Mouse (Mus musculus): ENCODE measurements around the gene Cryzl2. TPM values are rescaled to one million over a fixed set of nuclear protein-coding genes. Genes with fewer than 3 reads are reported as not detected.

The Cryzl2 gene
- total RNA-seq (2021) = 1 to 10 TPM; 3.3 to 3.9 TPM

DNA sequence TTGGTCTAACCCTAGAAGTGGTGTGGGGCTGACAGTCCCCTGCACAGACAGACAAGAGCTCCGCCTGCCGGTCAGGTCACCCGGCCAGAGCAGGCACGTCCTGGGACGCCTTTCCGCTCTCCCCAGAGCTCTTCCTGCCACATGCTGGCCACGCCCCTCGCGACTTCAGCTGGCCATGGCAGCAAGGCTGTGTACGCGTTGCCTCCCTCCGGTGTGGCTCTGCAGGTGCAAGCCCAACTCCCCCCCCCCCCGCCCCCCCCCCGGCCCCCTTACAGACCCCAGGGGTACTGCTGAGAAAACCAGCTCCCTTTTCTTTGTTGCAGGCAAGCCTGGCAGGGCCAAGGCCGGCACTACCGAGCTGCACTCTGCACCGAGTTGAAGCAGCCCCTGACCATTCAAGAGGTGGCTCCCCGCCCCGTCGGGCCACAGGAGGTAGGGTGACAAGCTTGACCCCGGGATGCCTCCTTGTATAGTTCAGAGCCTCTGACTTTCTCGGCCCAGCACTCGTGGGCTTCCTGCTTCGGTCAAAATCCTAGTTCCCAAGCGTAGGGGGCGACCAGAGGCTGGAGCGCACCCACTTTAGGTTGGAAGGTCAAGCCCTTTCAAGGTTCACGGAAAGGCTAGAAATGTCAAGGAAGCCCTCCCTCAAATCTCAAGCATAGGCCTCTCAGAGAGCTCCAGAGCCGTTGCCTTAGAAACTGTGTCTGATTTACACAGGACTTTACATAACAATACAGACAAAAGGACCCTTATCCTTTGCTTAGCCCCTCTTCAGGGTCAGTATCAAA, at the start of gene Cryzl2:
Gene Cryzl2, plus strand, starts transcription at position 157 of the 788 bp plus-strand sequence.
- peak in 1 of 2 experiments; percentile 91 for DNase-seq (ENCODE audit: extremely low spot score in 1 of 2, low spot score in 2 of 2)
- intact Hi-C loops (cut with DNase I) = no loop called here

DNA sequence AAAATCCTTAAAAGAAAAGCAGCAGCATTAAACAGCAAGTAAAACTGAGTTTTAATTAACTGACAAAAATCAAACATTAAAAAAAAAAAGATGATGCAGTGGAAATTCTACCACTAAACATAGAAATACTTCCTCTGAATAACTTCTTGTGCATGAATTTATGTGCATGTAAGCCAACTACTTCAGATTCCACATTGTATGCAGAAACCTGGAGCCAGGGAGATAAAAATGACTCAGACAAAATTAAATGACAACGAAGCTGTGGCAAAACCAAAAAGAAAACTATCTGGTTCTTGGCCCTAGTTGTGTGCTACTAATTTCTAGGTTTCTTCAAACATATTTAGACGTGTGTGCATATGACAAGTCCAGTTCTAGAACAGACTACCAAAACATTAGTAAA, 48.7 kb upstream of the Cryzl2 start:
- no peak for DNase-seq (ENCODE audit: extremely low spot score in 1 of 2, low spot score in 2 of 2)

DNA sequence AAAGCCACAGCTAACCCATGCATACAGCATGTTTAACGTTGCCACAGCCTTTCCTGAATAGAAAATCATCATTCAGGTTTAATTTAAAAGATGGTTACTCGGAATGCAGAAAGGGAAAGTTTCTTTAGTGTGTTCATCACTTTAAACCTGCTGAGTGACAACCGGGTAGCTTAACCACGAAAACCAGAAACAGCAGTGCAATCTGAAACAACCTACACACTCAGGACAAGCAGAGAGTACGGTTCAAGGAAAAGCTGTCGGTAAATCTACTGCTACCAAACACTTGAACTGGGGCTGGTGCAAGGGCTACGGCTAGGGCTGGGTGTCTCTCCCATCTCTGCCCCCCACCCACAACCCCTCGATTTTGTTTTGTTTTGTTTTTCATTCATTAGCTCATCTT, 47.4 kb upstream of the Cryzl2 start:
- intact Hi-C loops (cut with DNase I) = loop anchor here (5.0 kb wide), 1 partner anchor 84 kb away; no protein-coding TSS in a partner anchor
- no peak for DNase-seq (ENCODE audit: extremely low spot score in 1 of 2, low spot score in 2 of 2)

More for the DNA sequence above, 48.7 kb upstream of the Cryzl2 start:
- intact Hi-C loops (cut with DNase I) = loop anchor here (5.0 kb wide), 1 partner anchor 82 kb away; no protein-coding TSS in a partner anchor

- DNase-seq (ENCODE audit: extremely low spot score in 1 of 2, low spot score in 2 of 2) = no peak
- intact Hi-C loops (cut with DNase I) = loop anchor here (5.0 kb wide), 1 partner anchor 84 kb away; no protein-coding TSS in a partner anchor
Observed at GRCm38 (mm10) chr1:157411341-157411710, 47.1 kb upstream of the Cryzl2 start.

DNA sequence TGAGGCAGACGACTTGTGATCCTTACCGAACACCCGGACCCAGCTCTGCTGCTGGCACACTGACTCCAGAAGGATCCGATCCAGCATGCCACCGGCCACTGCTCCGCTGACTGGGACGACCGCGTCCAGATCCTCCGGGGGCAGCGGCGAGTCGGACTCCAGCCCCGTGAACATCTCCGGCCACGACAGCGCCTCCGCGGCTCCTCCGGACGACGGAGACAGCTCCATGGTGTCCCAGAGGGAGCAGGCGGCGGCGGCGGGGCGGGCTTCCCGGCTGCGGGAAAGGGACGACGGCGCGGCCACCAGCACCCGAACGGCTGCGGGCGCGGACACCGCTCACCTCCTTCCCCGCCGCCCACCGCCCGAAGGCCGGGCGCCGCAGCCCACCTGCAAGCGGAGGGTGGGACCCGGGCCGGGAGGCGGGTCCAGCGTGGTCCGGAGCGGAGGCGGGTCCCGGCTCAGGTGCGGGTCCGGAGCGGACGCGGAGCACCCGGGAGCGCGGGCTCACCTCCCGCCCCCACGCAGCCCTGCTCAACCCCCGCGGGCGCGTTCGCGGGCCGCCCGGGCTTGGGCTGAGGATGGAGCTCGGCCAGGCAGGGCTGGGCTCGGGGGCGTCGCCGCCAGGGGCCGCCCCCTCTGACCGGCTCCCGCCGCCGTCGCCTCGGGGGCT, 46.5 kb upstream of the Cryzl2 start:
- peak; percentile 44 to 85 for DNase-seq (ENCODE audit: extremely low spot score in 1 of 2, low spot score in 2 of 2)
- intact Hi-C loops (cut with DNase I) = loop anchor here (5.0 kb wide), 1 partner anchor 85 kb away; no protein-coding TSS in a partner anchor

GRCm38 (mm10) chr1:157412454-157413369, 45.7 kb upstream of the Cryzl2 start, which contains the start of gene Rasal2:
Rasal2 (minus strand) TSS chr1:157412595.
- intact Hi-C loops (cut with DNase I) = loop anchor here (5.0 kb wide), 1 partner anchor 85 kb away; no protein-coding TSS in a partner anchor
- DNase-seq (ENCODE audit: extremely low spot score in 1 of 2, low spot score in 2 of 2) = peak; percentile 95 to 98

GRCm38 (mm10) chr1:157415771-157416170, 42.6 kb upstream of the Cryzl2 start:
- intact Hi-C loops (cut with DNase I) = no loop called here

GRCm38 (mm10) chr1:157416628-157417027, 41.7 kb upstream of the Cryzl2 start:
- DNase-seq (ENCODE audit: extremely low spot score in 1 of 2, low spot score in 2 of 2) = no peak
- intact Hi-C loops (cut with DNase I) = no loop called here

More at GRCm38 (mm10) chr1:157415771-157416170, 42.6 kb upstream of the Cryzl2 start:
- DNase-seq (ENCODE audit: extremely low spot score in 1 of 2, low spot score in 2 of 2) = no peak

DNA sequence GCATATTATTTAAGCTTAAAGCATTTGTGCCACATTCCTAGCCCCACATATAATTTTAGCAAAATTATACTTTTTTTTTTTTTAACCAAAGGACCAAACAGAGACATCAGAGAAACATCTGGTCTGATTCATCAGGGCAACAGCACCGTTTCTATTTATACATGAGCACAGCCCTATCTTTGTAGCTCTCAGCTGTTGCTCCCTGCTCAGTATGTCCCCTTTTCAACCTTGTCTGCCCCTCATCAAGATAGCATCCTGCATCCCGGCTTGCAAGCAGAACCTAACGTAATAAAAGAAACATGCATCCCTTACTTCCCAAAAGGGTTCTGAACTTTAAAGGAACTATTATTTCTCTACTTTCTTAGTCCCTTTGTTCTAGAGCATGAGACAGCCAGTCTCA, 41.0 kb upstream of the Cryzl2 start:
- no peak for DNase-seq (ENCODE audit: extremely low spot score in 1 of 2, low spot score in 2 of 2)
- intact Hi-C loops (cut with DNase I) = no loop called here

GRCm38 (mm10) chr1:157417861-157418260, 40.5 kb upstream of the Cryzl2 start:
- intact Hi-C loops (cut with DNase I) = no loop called here
- DNase-seq (ENCODE audit: extremely low spot score in 1 of 2, low spot score in 2 of 2) = no peak

GRCm38 (mm10) chr1:157425741-157426427, 32.5 kb upstream of the Cryzl2 start:
- intact Hi-C loops (cut with DNase I) = no loop called here
- DNase-seq (ENCODE audit: extremely low spot score in 1 of 2, low spot score in 2 of 2) = no peak

- intact Hi-C loops (cut with DNase I) = no loop called here
- no peak for DNase-seq (ENCODE audit: extremely low spot score in 1 of 2, low spot score in 2 of 2)
Observed at GRCm38 (mm10) chr1:157426933-157427332, 31.4 kb upstream of the Cryzl2 start.

GRCm38 (mm10) chr1:157427604-157428003, 30.8 kb upstream of the Cryzl2 start:
- no peak for DNase-seq (ENCODE audit: extremely low spot score in 1 of 2, low spot score in 2 of 2)
- intact Hi-C loops (cut with DNase I) = no loop called here

DNA sequence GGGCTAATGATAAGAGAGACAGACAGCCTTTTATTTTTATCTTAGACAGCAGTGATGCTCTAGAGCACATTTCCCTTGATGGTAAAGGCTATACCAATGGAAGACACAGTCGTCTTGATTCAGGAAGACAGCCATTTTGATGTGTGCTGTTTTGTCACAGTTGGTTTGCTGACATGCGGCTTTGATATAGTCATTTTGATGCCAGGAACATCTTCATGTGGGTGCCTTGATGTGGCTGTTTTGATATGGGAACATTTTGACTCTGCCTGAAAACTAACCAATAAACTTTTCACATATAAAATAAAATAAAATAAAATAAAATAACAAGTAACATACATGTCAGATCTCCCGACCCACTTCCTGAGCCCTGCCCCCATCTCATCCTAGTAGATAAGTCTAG, 30.0 kb upstream of the Cryzl2 start:
- intact Hi-C loops (cut with DNase I) = no loop called here
- DNase-seq (ENCODE audit: extremely low spot score in 1 of 2, low spot score in 2 of 2) = no peak

GRCm38 (mm10) chr1:157433316-157433715, 25.1 kb upstream of the Cryzl2 start:
- intact Hi-C loops (cut with DNase I) = no loop called here
- no peak for DNase-seq (ENCODE audit: extremely low spot score in 1 of 2, low spot score in 2 of 2)

DNA sequence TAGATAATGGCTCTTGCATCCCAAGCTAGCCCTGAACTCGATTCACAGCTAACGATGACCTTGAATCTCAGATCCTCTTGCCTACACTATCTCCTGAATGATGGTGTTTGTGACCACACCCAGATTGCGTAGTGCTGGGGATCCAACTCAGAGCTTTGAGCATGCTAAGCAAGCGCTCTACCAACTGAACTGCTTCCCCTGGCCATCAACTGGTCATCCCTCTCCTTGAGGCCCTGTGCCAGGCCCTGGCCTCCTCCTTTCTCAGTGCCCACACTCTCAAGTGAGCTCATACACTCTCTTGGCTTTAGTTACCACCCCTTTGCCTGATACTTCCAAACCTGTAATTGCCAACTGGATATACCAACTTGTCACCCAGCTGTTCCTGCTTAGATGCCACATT, 24.0 kb upstream of the Cryzl2 start:
- no peak for DNase-seq (ENCODE audit: extremely low spot score in 1 of 2, low spot score in 2 of 2)
- intact Hi-C loops (cut with DNase I) = no loop called here

DNA sequence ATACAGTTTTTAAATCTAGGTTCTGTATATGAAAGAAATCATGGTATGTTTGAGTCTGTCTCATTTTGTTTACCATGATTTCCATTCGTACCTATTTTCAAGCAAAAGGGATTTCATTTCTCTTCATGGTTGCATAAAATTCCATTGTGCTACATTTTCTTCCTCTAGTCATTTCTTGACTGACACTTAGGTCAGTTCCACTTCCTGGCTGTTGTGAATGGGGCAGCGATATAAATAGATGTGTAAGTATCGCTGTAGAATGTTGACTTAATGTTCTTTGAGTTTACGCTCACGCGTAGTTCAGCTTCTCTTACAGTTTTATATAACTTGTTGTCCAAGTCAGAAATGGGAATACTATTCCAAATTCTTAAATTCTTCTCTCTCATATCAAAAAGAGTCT, 22.5 kb upstream of the Cryzl2 start:
- no peak for DNase-seq (ENCODE audit: extremely low spot score in 1 of 2, low spot score in 2 of 2)
- intact Hi-C loops (cut with DNase I) = no loop called here

GRCm38 (mm10) chr1:157438290-157438689, 20.1 kb upstream of the Cryzl2 start:
- no peak for DNase-seq (ENCODE audit: extremely low spot score in 1 of 2, low spot score in 2 of 2)
- intact Hi-C loops (cut with DNase I) = no loop called here
